In genomic region chr13:107976886-107977656, GRCm38 (mm10) we compare ENCODE assay signal across 17 mouse cellular contexts.
"Had no signal": no experiment of that assay in that cellular context is flagged by ENCODE, and none has a peak within 500 bp of the region (broad histone marks: within the 10 kb centered on the region; RNA-seq: fewer than 3 reads in every experiment).

No protein-coding gene starts in this region.

- H3K9me3 ChIP-seq: kidney, embryonic 15.5 days; liver, embryonic 13.5 days; midbrain, embryonic 15.5 days; neural tube, embryonic 12.5 days; neural tube, embryonic 15.5 days had no signal

- H3K9ac ChIP-seq: kidney, embryonic 15.5 days; liver, embryonic 13.5 days; midbrain, embryonic 15.5 days; neural tube, embryonic 12.5 days; neural tube, embryonic 15.5 days had no signal

- H3K27me3 ChIP-seq: kidney, embryonic 15.5 days; liver, embryonic 13.5 days; midbrain, embryonic 15.5 days; neural tube, embryonic 12.5 days; neural tube, embryonic 15.5 days had no signal

- H3K27ac ChIP-seq: kidney, embryonic 15.5 days; left cerebral cortex, adult 2 months; liver, embryonic 13.5 days; midbrain, embryonic 15.5 days; neural tube, embryonic 12.5 days; neural tube, embryonic 15.5 days had no signal

- DNase-seq: kidney, adult 8-10 months; kidney, postnatal 10 days; kidney, postnatal 36 days; layer of hippocampus, postnatal 36 days; liver, embryonic 13.5 days; lung, adult 2 months; lung, postnatal 14 days; lung, postnatal 4 days; thymus, adult 2 months; thymus, postnatal 14 days; thymus, postnatal 4 days had no signal

- H3K4me2 ChIP-seq: kidney, embryonic 15.5 days; liver, embryonic 13.5 days; midbrain, embryonic 11.5 days; midbrain, embryonic 15.5 days; neural tube, embryonic 12.5 days; neural tube, embryonic 15.5 days had no signal

- H3K36me3 ChIP-seq: kidney, embryonic 15.5 days; liver, embryonic 13.5 days; midbrain, embryonic 15.5 days; neural tube, embryonic 12.5 days; neural tube, embryonic 15.5 days had no signal

- ATAC-seq: midbrain, embryonic 15.5 days had no signal

- H3K4me3 ChIP-seq: kidney, embryonic 15.5 days; left cerebral cortex, adult 2 months; liver, embryonic 13.5 days; midbrain, embryonic 15.5 days; neural tube, embryonic 12.5 days; neural tube, embryonic 15.5 days had no signal

- H3K4me1 ChIP-seq: kidney, embryonic 15.5 days; liver, embryonic 13.5 days; midbrain, embryonic 15.5 days; neural tube, embryonic 12.5 days; neural tube, embryonic 15.5 days had no signal
